Mouse (Mus musculus) limb, embryonic 13.5 days (tissue): Measurements from ENCODE around the gene Vipas39. TPM values are rescaled to one million over a fixed set of nuclear protein-coding genes. Genes with fewer than 3 reads are reported as not detected.
A peak's percentile ranks its signal among the peaks of the same experiment; 100 is the strongest.

Source experiments
- ATAC-seq: fragments of 200-750 bp; cut with Nextera tagmentation; 2 replicates; pipeline ENCODE4 v1.8.0; 2017; ENCODE audit warnings: low read depth, moderate number of reproducible peaks, moderate TSS enrichment; ENCODE audit not compliant: low FRiP score
- H3K27ac ChIP-seq: fragments of 300-500 bp; sonication (generic); 2 replicates; pipeline ENCODE4 v1.5.1; 2015; ENCODE audit warnings: inconsistent platforms, mild to moderate bottlenecking, moderate library complexity
- H3K27me3 ChIP-seq: fragments of 300-500 bp; sonication (generic); 2 replicates; pipeline ENCODE4 v1.6.1; 2015; ENCODE audit warnings: mild to moderate bottlenecking, inconsistent platforms
- H3K36me3 ChIP-seq: fragments of 300-500 bp; sonication (generic); 2 replicates; pipeline ENCODE4 v1.6.1; 2015; ENCODE audit warnings: inconsistent platforms, mild to moderate bottlenecking, moderate library complexity
- H3K4me1 ChIP-seq: fragments of 300-500 bp; sonication (generic); 2 replicates; pipeline ENCODE4 v1.6.1; 2015; ENCODE audit warnings: inconsistent platforms
- H3K4me2 ChIP-seq: fragments of 300-500 bp; sonication (generic); replicated peaks from 2 replicates; pipeline ENCODE4 v1.6.1; 2015; ENCODE audit warnings: inconsistent platforms, mild to moderate bottlenecking, moderate library complexity
- H3K4me3 ChIP-seq: fragments of 300-500 bp; sonication (generic); 2 replicates; pipeline ENCODE4 v1.5.1; 2015; ENCODE audit warnings: moderate library complexity, mild to moderate bottlenecking, inconsistent platforms
- H3K9ac ChIP-seq: fragments of 300-500 bp; sonication (generic); 2 replicates; pipeline ENCODE4 v1.6.1; 2015; ENCODE audit warnings: mild to moderate bottlenecking, inconsistent platforms
- H3K9me3 ChIP-seq: fragments of 300-500 bp; sonication (generic); 2 replicates; pipeline ENCODE4 v1.6.1; 2016; ENCODE audit warnings: inconsistent platforms
- WGBS: fragments of 180-500 bp; shearing (Covaris S2); methylation state at CpG from one replicate; pipeline ENCODE4 v1.1.7; 2015; 5-methylcytosine and 5-hydroxymethylcytosine counted together
- polyA plus RNA-seq: library from polyadenylated mRNA; unstranded; fragments of >200 nt; fragmentation: Nextera tagmentation; extraction: Ambion mirVana; gene quantifications from 2 replicates; pipeline ENCODE4 v1.2.1, GENCODE M21; 2015

Vipas39 gene
- polyA plus RNA-seq, 1 experiment from 2014 or later: 51.9 TPM

DNA sequence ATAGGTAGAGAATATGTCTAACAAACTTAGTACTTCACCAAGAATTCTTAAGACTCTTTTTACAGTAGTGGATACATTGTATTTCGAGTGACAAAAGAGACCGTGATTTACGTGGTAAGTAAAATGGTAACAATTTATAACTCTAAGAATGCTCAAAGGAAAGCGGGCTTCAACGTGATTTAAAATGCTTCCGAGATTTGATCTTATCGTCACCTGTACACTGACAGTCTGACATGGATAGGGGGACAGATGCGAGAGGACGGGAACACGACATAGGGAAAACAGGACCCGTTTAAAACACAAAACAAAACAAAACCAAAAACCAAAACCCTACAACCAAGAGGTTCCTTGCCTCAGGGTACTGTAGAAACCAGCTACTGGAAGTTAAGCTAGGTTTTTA, 612 bp downstream of the Vipas39 start:
- Histone ChIP-seq H3K36me3 (peaks cover 46% of the 10 kb centered on the region), H3K27me3 (no peaks in the 10 kb centered on the region), H3K27ac (peak overlapping the region; percentile 91; the same call in 1 of the 2 replicates), H3K4me2 (peak overlapping the region; percentile 79), H3K4me3 (peak overlapping the region; percentile 90), H3K9ac (peak overlapping the region; percentile 92), H3K4me1 (peaks cover 16% of the 10 kb centered on the region), H3K9me3 (no peaks in the 10 kb centered on the region)
- 20% methylated on average over 11 of the region's 11 CpGs for WGBS
- ATAC-seq: no peak

DNA sequence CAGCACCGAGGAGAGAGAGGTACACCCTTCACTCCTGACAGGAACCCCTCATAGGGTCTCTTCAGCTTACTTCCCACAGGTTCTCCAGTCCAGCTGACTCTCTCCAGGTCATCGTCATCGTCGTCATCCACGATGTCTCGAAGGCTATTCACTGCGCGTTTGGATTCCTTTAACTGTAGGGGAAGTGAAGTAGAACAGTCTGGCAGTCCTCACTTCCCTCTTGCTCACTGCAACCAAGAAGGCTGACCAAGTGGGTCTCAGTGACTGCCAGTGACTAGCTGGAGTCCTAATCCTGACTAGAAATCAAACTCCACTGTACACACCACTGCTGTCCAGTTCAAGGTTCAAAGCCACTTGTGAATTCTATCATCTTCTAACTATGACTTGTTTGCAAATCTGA, 5.5 kb downstream of the Vipas39 start:
- Histone ChIP-seq H3K4me2 (no peak overlapping the region), H3K4me3 (no peak overlapping the region), H3K27ac (no peak overlapping the region), H3K36me3 (peaks cover 74% of the 10 kb centered on the region), H3K4me1 (peaks cover 6% of the 10 kb centered on the region), H3K27me3 (no peaks in the 10 kb centered on the region), H3K9ac (no peak overlapping the region), H3K9me3 (no peaks in the 10 kb centered on the region)
- 95% methylated on average over 8 of the region's 8 CpGs for WGBS
- ATAC-seq: no peak

DNA sequence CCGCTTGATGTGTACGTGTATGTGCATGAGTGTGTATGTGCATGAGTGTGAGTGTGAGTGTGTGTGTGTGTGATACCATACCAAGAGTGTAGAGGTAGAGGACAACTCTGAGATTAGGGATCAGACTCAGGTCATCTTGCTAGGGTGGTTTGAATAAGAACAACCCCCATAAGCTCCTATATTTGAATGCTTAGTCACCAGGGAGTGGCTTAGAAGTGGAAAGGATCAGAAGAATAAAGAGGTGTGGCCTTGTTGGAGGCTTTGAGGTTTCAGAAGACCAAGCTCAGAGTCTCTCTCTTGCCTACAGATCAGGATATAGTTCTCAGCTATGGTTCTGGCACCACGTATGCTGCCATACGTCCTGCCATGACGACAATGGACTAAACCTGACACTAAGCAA, 9.4 kb downstream of the Vipas39 start:
- no peaks in the 10 kb centered on the region for H3K9me3 ChIP-seq
- H3K27ac ChIP-seq: no peak overlapping the region
- no peaks in the 10 kb centered on the region for H3K27me3 ChIP-seq
- WGBS: 95% methylated on average over 5 of the region's 5 CpGs
- H3K4me1 ChIP-seq: no peaks in the 10 kb centered on the region
- no peak for ATAC-seq
- H3K9ac ChIP-seq: no peak overlapping the region
- no peak overlapping the region for H3K4me3 ChIP-seq
- peaks cover 92% of the 10 kb centered on the region for H3K36me3 ChIP-seq
- H3K4me2 ChIP-seq: no peak overlapping the region

DNA sequence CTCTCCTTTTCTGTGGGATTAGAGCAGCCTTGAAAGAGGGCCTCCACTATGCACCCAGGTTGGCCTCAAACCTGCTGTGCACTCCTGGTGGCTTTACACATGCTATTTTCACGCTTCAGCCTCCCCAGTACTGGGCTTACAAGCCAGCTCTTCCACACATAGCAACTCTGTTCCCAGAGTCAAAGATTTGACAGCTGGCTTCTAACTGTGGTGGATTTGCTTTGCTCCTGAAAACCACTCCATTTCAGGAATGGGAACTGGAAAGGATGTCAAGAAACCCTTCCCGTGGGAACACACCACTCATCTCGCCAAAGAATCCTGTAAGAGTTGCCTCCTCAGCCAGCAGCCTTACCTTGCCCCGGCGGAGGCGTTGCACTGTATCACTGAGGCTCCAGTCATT, 12.2 kb downstream of the Vipas39 start:
- Histone ChIP-seq H3K9me3 (no peaks in the 10 kb centered on the region), H3K27ac (no peak overlapping the region), H3K9ac (no peak overlapping the region), H3K4me1 (no peaks in the 10 kb centered on the region), H3K4me3 (no peak overlapping the region), H3K27me3 (no peaks in the 10 kb centered on the region), H3K4me2 (no peak overlapping the region), H3K36me3 (peaks cover 94% of the 10 kb centered on the region)
- 95% methylated on average over 6 of the region's 6 CpGs for WGBS
- no peak for ATAC-seq

GRCm38 (mm10) chr12:87250161-87250560, 15.9 kb downstream of the Vipas39 start:
- no peak for ATAC-seq
- no peaks in the 10 kb centered on the region for H3K9me3 ChIP-seq
- H3K36me3 ChIP-seq: peaks cover 90% of the 10 kb centered on the region
- no peaks in the 10 kb centered on the region for H3K27me3 ChIP-seq
- no peak overlapping the region for H3K9ac ChIP-seq
- WGBS: 89% methylated on average over 6 of the region's 6 CpGs
- no peaks in the 10 kb centered on the region for H3K4me1 ChIP-seq
- H3K4me3 ChIP-seq: no peak overlapping the region
- no peak overlapping the region for H3K4me2 ChIP-seq
- no peak overlapping the region for H3K27ac ChIP-seq

DNA sequence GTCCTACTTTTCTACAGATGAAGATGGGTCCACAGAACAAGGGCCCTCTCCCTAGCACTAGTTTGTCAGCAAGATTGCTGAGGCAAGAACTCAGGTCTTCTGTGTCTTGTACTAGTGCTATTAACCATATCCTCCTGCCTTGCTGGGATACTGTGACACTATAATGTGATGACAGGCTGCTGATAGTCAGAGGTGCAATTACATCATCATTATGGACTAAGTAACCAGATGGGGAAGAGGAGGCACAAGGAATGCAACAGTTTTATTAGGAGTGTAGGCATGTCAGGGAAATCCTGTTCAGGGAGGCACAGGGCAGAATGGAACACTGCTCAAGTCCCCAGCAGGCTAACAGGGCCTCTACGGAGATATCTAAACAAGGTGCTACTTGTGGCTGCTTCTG, 27.4 kb downstream of the Vipas39 start, which contains the start of gene Noxred1:
TSS of gene Noxred1 (minus strand) at position 101 of the 400 bp plus-strand sequence.
- H3K4me3 ChIP-seq: no peak within 1 kb of the TSS
- peaks cover 52% of the 10 kb centered on the region for H3K36me3 ChIP-seq
- ATAC-seq: no peak
- no peak within 1 kb of the TSS for H3K4me2 ChIP-seq
- no peaks in the 10 kb centered on the region for H3K4me1 ChIP-seq
- H3K9ac ChIP-seq: no peak within 1 kb of the TSS
- H3K9me3 ChIP-seq: no peaks in the 10 kb centered on the region
- H3K27me3 ChIP-seq: no peaks in the 10 kb centered on the region
- 90% methylated on average over 1 of the region's 1 CpGs for WGBS
- no peak within 1 kb of the TSS for H3K27ac ChIP-seq

DNA sequence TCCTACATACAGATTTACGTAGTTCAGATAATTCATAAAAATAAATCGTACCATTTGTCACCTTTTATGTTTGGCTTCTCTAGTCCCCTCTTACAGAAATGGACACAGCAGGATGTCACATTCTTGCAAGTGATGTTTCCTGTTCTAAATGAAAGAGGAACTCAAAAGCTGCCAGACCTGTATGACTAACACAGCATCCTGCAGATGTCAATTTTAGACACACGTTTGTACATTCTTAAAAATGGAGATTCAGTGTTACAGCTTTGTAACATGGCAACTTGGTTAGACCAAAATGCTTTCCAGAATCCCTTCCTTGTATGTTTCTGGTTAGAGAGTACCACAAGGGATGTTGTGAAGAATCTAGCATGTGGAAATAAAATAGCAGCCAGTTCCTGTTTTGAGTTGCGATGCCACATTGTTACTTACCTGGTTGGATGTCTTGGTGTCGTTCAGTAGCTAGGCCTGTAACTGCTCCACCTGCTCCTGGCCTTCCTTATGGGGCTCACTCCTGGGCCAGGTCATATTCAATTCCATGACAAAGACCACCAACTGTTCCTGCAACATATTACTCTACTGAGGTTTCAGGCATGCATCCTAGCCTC, 29.1 kb downstream of the Vipas39 start:
- no peaks in the 10 kb centered on the region for H3K27me3 ChIP-seq
- no peak overlapping the region for H3K27ac ChIP-seq
- 83% methylated on average over 5 of the region's 5 CpGs for WGBS
- no peaks in the 10 kb centered on the region for H3K4me1 ChIP-seq
- no peak overlapping the region for H3K4me2 ChIP-seq
- H3K9ac ChIP-seq: no peak overlapping the region
- H3K9me3 ChIP-seq: no peaks in the 10 kb centered on the region
- ATAC-seq: no peak
- H3K4me3 ChIP-seq: no peak overlapping the region
- H3K36me3 ChIP-seq: peaks cover 42% of the 10 kb centered on the region

DNA sequence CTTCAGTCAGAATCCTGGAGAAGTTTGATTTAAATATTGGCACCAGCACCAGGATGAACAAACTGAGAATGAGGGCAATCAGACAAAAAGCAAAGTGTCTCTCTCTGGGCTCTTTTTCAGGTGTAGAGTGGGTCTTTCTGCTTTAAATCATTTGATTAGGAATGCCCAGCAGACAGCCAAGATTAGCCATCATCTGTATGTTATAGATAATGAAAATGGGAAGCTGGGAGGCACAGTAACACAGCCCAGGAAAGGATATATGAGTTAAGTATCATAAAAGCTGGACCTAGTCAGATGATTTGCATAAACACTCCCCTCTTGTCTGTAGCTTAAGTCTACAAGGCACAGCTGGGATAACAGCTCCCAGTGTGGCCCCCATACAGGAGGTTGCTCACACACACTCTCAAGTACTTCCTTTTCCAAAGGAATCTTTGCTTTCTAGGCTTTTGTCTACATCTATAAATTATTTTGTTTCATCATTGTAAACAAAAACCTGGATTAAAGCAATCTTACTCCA, 35.6 kb downstream of the Vipas39 start:
- ATAC-seq: no peak
- Histone ChIP-seq H3K9ac (no peak overlapping the region), H3K36me3 (peaks cover 5% of the 10 kb centered on the region; the same call in 1 of the 2 replicates), H3K4me1 (no peaks in the 10 kb centered on the region), H3K4me3 (no peak overlapping the region), H3K9me3 (0 out of 2 replicates have a peak, but pooled peaks cover 3% of the 10 kb centered on the region), H3K27ac (no peak overlapping the region), H3K27me3 (no peaks in the 10 kb centered on the region), H3K4me2 (no peak overlapping the region)

GRCm38 (mm10) chr12:87229633-87230032, 36.4 kb downstream of the Vipas39 start:
- no peak for ATAC-seq
- Histone ChIP-seq H3K4me1 (no peaks in the 10 kb centered on the region), H3K27me3 (no peaks in the 10 kb centered on the region), H3K9me3 (0 out of 2 replicates have a peak, but pooled peaks cover 3% of the 10 kb centered on the region), H3K4me2 (no peak overlapping the region), H3K27ac (no peak overlapping the region), H3K4me3 (no peak overlapping the region), H3K9ac (no peak overlapping the region), H3K36me3 (peaks cover 5% of the 10 kb centered on the region; the same call in 1 of the 2 replicates)
- 86% methylated on average over 2 of the region's 2 CpGs for WGBS

GRCm38 (mm10) chr12:87226801-87227200, 39.3 kb downstream of the Vipas39 start:
- no peak for ATAC-seq
- H3K36me3 ChIP-seq: peaks cover 5% of the 10 kb centered on the region; the same call in 1 of the 2 replicates
- H3K27me3 ChIP-seq: no peaks in the 10 kb centered on the region
- H3K4me2 ChIP-seq: no peak overlapping the region
- 74% methylated on average over 7 of the region's 7 CpGs for WGBS
- H3K4me1 ChIP-seq: no peaks in the 10 kb centered on the region
- no peak overlapping the region for H3K9ac ChIP-seq
- no peak overlapping the region for H3K27ac ChIP-seq
- H3K9me3 ChIP-seq: 0 out of 2 replicates have a peak, but pooled peaks cover 3% of the 10 kb centered on the region
- H3K4me3 ChIP-seq: no peak overlapping the region

- Histone ChIP-seq H3K36me3 (peaks cover 5% of the 10 kb centered on the region; the same call in 1 of the 2 replicates), H3K4me1 (no peaks in the 10 kb centered on the region), H3K9ac (no peak overlapping the region), H3K27me3 (no peaks in the 10 kb centered on the region), H3K27ac (no peak overlapping the region), H3K4me3 (no peak overlapping the region), H3K9me3 (0 out of 2 replicates have a peak, but pooled peaks cover 3% of the 10 kb centered on the region), H3K4me2 (no peak overlapping the region)
- 71% methylated on average over 10 of the region's 10 CpGs for WGBS
- no peak for ATAC-seq
These were observed 41.1 kb downstream of the Vipas39 start for GRCm38 (mm10) chr12:87224950-87225349.

DNA sequence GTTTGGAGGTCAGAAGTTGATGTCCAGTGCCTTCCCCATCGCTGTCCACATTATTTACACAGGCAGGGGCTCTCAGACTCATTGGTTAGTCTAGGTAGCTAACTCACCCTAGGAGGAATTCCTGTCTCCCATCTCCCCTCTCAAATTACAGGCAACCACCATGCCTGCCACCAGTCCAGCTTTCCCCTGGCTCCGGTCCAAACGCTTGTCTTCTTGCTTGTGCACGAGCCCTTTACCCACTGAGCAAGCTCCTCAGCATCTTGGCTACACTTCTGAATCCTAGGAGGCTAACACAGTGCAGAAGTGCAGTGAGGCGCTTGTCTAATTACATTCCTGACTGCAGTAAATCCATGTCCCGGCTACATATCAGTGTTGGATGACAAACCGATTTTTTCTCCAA, 46.7 kb downstream of the Vipas39 start:
- 62% methylated on average over 7 of the region's 7 CpGs for WGBS
- Histone ChIP-seq H3K4me1 (0 out of 2 replicates have a peak, but pooled peaks cover 4% of the 10 kb centered on the region), H3K4me2 (no peak overlapping the region), H3K9ac (no peak overlapping the region), H3K27me3 (no peaks in the 10 kb centered on the region), H3K36me3 (no peaks in the 10 kb centered on the region), H3K27ac (no peak overlapping the region), H3K9me3 (no peaks in the 10 kb centered on the region), H3K4me3 (no peak overlapping the region)
- no peak; the same call in 1 of the 2 replicates for ATAC-seq

DNA sequence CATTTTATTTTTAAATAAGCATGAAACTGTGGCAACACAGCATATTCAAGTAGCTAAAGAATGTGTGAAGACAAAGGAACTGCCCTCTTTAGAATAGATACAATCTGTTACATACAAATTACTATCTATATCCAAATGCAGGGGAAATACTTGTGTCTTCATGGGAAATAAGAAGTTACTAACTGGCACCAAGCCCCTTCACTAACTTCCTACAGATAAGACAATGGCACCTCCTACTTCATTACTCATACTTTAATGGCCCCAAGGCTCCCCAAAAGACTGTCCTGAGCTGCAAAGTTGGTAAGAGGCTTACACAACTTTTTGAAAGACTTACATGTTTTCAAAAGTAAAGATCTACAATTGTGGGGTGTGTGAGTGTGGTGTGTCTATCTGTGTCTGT, 48.5 kb downstream of the Vipas39 start:
- Histone ChIP-seq H3K4me2 (no peak overlapping the region), H3K4me1 (0 out of 2 replicates have a peak, but pooled peaks cover 4% of the 10 kb centered on the region), H3K4me3 (no peak overlapping the region), H3K36me3 (no peaks in the 10 kb centered on the region), H3K27ac (no peak overlapping the region), H3K9me3 (no peaks in the 10 kb centered on the region), H3K27me3 (no peaks in the 10 kb centered on the region), H3K9ac (no peak overlapping the region)
- ATAC-seq: no peak
